Mouse (Mus musculus): ENCODE measurements around the gene Slc23a2. TPM values are rescaled to one million over a fixed set of nuclear protein-coding genes. Genes with fewer than 3 reads are reported as not detected.

The Slc23a2 gene
- polyA plus RNA-seq, 1 experiment from 2014 or later: 9.7 TPM

GRCm38 (mm10) chr2:132102505-132103130 is 42.3 kb downstream of the Slc23a2 start:
- H3K9me3 ChIP-seq (ENCODE audit: control insufficient read depth, low read length): no peaks in the 10 kb centered on the region
- H3K9ac ChIP-seq (ENCODE audit: low read length): no peak overlapping the region
- ATAC-seq (ENCODE audit: insufficient number of reproducible peaks, low FRiP score, low TSS enrichment, low read depth) (no peak), DNase-seq (ENCODE audit: low spot score) (peak; percentile 27)
- H3K36me3 ChIP-seq (ENCODE audit: control insufficient read depth, insufficient read depth, low read length): no peaks in the 10 kb centered on the region
- peaks cover 4% of the 10 kb centered on the region for H3K4me1 ChIP-seq (ENCODE audit: control insufficient read depth, insufficient read depth, low read length)
- H3K4me3 ChIP-seq (ENCODE audit: low read depth, low read length): no peak overlapping the region
- H3K27me3 ChIP-seq (ENCODE audit: control insufficient read depth, insufficient read depth, low read length): no peaks in the 10 kb centered on the region
- no peak overlapping the region for H3K4me2 ChIP-seq (ENCODE audit: low read depth, severe bottlenecking)
- WGBS: 74% methylated on average over 10 of the region's 10 CpGs
- no peak overlapping the region for H3K27ac ChIP-seq (replicated peaks; ENCODE audit: low read depth, low read length)

- H3K4me2 ChIP-seq (ENCODE audit: low read depth, severe bottlenecking): no peak overlapping the region
- no peak overlapping the region for H3K27ac ChIP-seq (replicated peaks; ENCODE audit: low read depth, low read length)
- H3K4me3 ChIP-seq (ENCODE audit: low read depth, low read length): no peak overlapping the region
- no peak for DNase-seq (ENCODE audit: low spot score)
- H3K4me1 ChIP-seq (ENCODE audit: control insufficient read depth, insufficient read depth, low read length): peaks cover 4% of the 10 kb centered on the region
- no peak overlapping the region for H3K9ac ChIP-seq (ENCODE audit: low read length)
- no peaks in the 10 kb centered on the region for H3K27me3 ChIP-seq (ENCODE audit: control insufficient read depth, insufficient read depth, low read length)
- ATAC-seq (ENCODE audit: insufficient number of reproducible peaks, low FRiP score, low TSS enrichment, low read depth): no peak
- H3K9me3 ChIP-seq (ENCODE audit: control insufficient read depth, low read length): no peaks in the 10 kb centered on the region
- no peaks in the 10 kb centered on the region for H3K36me3 ChIP-seq (ENCODE audit: control insufficient read depth, insufficient read depth, low read length)
- 80% methylated on average over 9 of the region's 9 CpGs for WGBS
These were observed 45.8 kb downstream of the Slc23a2 start for GRCm38 (mm10) chr2:132098942-132099672.

- no peak overlapping the region for H3K4me3 ChIP-seq (ENCODE audit: low read depth, low read length)
- peaks cover 2% of the 10 kb centered on the region for H3K4me1 ChIP-seq (ENCODE audit: control insufficient read depth, insufficient read depth, low read length)
- H3K27me3 ChIP-seq (ENCODE audit: control insufficient read depth, insufficient read depth, low read length): no peaks in the 10 kb centered on the region
- no peak for DNase-seq (ENCODE audit: low spot score)
- H3K4me2 ChIP-seq (ENCODE audit: low read depth, severe bottlenecking): no peak overlapping the region
- no peaks in the 10 kb centered on the region for H3K9me3 ChIP-seq (ENCODE audit: control insufficient read depth, low read length)
- H3K36me3 ChIP-seq (ENCODE audit: control insufficient read depth, insufficient read depth, low read length): no peaks in the 10 kb centered on the region
- H3K27ac ChIP-seq (replicated peaks; ENCODE audit: low read depth, low read length): no peak overlapping the region
- no peak overlapping the region for H3K9ac ChIP-seq (ENCODE audit: low read length)
- 95% methylated on average over 4 of the region's 4 CpGs for WGBS
- ATAC-seq (ENCODE audit: insufficient number of reproducible peaks, low FRiP score, low TSS enrichment, low read depth): no peak
These were observed 46.5 kb downstream of the Slc23a2 start for GRCm38 (mm10) chr2:132098365-132098764.

- ATAC-seq (ENCODE audit: insufficient number of reproducible peaks, low FRiP score, low TSS enrichment, low read depth): no peak
- Histone ChIP-seq H3K9ac (ENCODE audit: low read length) (no peak overlapping the region), H3K9me3 (ENCODE audit: control insufficient read depth, low read length) (no peaks in the 10 kb centered on the region), H3K36me3 (ENCODE audit: control insufficient read depth, insufficient read depth, low read length) (no peaks in the 10 kb centered on the region), H3K4me2 (ENCODE audit: low read depth, severe bottlenecking) (no peak overlapping the region), H3K4me3 (ENCODE audit: low read depth, low read length) (no peak overlapping the region), H3K27ac (replicated peaks; ENCODE audit: low read depth, low read length) (no peak overlapping the region), H3K4me1 (ENCODE audit: control insufficient read depth, insufficient read depth, low read length) (no peaks in the 10 kb centered on the region), H3K27me3 (ENCODE audit: control insufficient read depth, insufficient read depth, low read length) (no peaks in the 10 kb centered on the region)
- WGBS: 91% methylated on average over 4 of the region's 4 CpGs
- no peak for DNase-seq (ENCODE audit: low spot score)
These were observed 48.3 kb downstream of the Slc23a2 start for GRCm38 (mm10) chr2:132096582-132096981.

- H3K27ac ChIP-seq (replicated peaks; ENCODE audit: low read depth, low read length): no peak overlapping the region
These were observed 49.1 kb downstream of the Slc23a2 start for GRCm38 (mm10) chr2:132095821-132096220.

GRCm38 (mm10) chr2:132094441-132095230 is 50.3 kb downstream of the Slc23a2 start:
- no peak overlapping the region for H3K9ac ChIP-seq (ENCODE audit: low read length)
- 89% methylated on average over 11 of the region's 11 CpGs for WGBS
- H3K27me3 ChIP-seq (ENCODE audit: control insufficient read depth, insufficient read depth, low read length): no peaks in the 10 kb centered on the region
- ATAC-seq (ENCODE audit: insufficient number of reproducible peaks, low FRiP score, low TSS enrichment, low read depth) (no peak), DNase-seq (ENCODE audit: low spot score) (no peak)
- H3K9me3 ChIP-seq (ENCODE audit: control insufficient read depth, low read length): no peaks in the 10 kb centered on the region
- H3K4me2 ChIP-seq (ENCODE audit: low read depth, severe bottlenecking): no peak overlapping the region
- no peaks in the 10 kb centered on the region for H3K36me3 ChIP-seq (ENCODE audit: control insufficient read depth, insufficient read depth, low read length)
- H3K4me1 ChIP-seq (ENCODE audit: control insufficient read depth, insufficient read depth, low read length): no peaks in the 10 kb centered on the region
- H3K4me3 ChIP-seq (ENCODE audit: low read depth, low read length): no peak overlapping the region
- H3K27ac ChIP-seq (replicated peaks; ENCODE audit: low read depth, low read length): no peak overlapping the region

More at GRCm38 (mm10) chr2:132095821-132096220, 49.1 kb downstream of the Slc23a2 start:
- H3K4me2 ChIP-seq (ENCODE audit: low read depth, severe bottlenecking): no peak overlapping the region
- no peaks in the 10 kb centered on the region for H3K4me1 ChIP-seq (ENCODE audit: control insufficient read depth, insufficient read depth, low read length)
- no peaks in the 10 kb centered on the region for H3K27me3 ChIP-seq (ENCODE audit: control insufficient read depth, insufficient read depth, low read length)
- H3K9ac ChIP-seq (ENCODE audit: low read length): no peak overlapping the region
- no peak overlapping the region for H3K4me3 ChIP-seq (ENCODE audit: low read depth, low read length)
- no peak for ATAC-seq (ENCODE audit: insufficient number of reproducible peaks, low FRiP score, low TSS enrichment, low read depth)
- H3K36me3 ChIP-seq (ENCODE audit: control insufficient read depth, insufficient read depth, low read length): no peaks in the 10 kb centered on the region
- WGBS: 86% methylated on average over 6 of the region's 6 CpGs
- DNase-seq (ENCODE audit: low spot score): no peak
- no peaks in the 10 kb centered on the region for H3K9me3 ChIP-seq (ENCODE audit: control insufficient read depth, low read length)

GRCm38 (mm10) chr2:132093739-132094138 is 51.2 kb downstream of the Slc23a2 start:
- Histone ChIP-seq H3K27me3 (ENCODE audit: control insufficient read depth, insufficient read depth, low read length) (no peaks in the 10 kb centered on the region), H3K4me1 (ENCODE audit: control insufficient read depth, insufficient read depth, low read length) (no peaks in the 10 kb centered on the region), H3K9ac (ENCODE audit: low read length) (no peak overlapping the region), H3K4me2 (ENCODE audit: low read depth, severe bottlenecking) (no peak overlapping the region), H3K4me3 (ENCODE audit: low read depth, low read length) (no peak overlapping the region), H3K36me3 (ENCODE audit: control insufficient read depth, insufficient read depth, low read length) (no peaks in the 10 kb centered on the region), H3K9me3 (ENCODE audit: control insufficient read depth, low read length) (no peaks in the 10 kb centered on the region), H3K27ac (replicated peaks; ENCODE audit: low read depth, low read length) (no peak overlapping the region)
- WGBS: 74% methylated on average over 2 of the region's 2 CpGs
- DNase-seq (ENCODE audit: low spot score): no peak
- ATAC-seq (ENCODE audit: insufficient number of reproducible peaks, low FRiP score, low TSS enrichment, low read depth): no peak

- H3K4me2 ChIP-seq (ENCODE audit: low read depth, severe bottlenecking): no peak overlapping the region
- DNase-seq (ENCODE audit: low spot score) (no peak), ATAC-seq (ENCODE audit: insufficient number of reproducible peaks, low FRiP score, low TSS enrichment, low read depth) (no peak)
- H3K9ac ChIP-seq (ENCODE audit: low read length): no peak overlapping the region
- H3K27ac ChIP-seq (replicated peaks; ENCODE audit: low read depth, low read length): no peak overlapping the region
- no peaks in the 10 kb centered on the region for H3K9me3 ChIP-seq (ENCODE audit: control insufficient read depth, low read length)
- H3K27me3 ChIP-seq (ENCODE audit: control insufficient read depth, insufficient read depth, low read length): no peaks in the 10 kb centered on the region
- no peaks in the 10 kb centered on the region for H3K36me3 ChIP-seq (ENCODE audit: control insufficient read depth, insufficient read depth, low read length)
- no peak overlapping the region for H3K4me3 ChIP-seq (ENCODE audit: low read depth, low read length)
- H3K4me1 ChIP-seq (ENCODE audit: control insufficient read depth, insufficient read depth, low read length): no peaks in the 10 kb centered on the region
- 100% methylated on average over 1 of the region's 1 CpGs for WGBS
These were observed 51.6 kb downstream of the Slc23a2 start for GRCm38 (mm10) chr2:132093298-132093697.
